Mouse (Mus musculus): Measurements from ENCODE around the gene Hkdc1. TPM values are rescaled to one million over a fixed set of nuclear protein-coding genes. Genes with fewer than 3 reads are reported as not detected.

The Hkdc1 gene
- total and polyA plus RNA-seq, 2 experiments from 2014 or later: 0.44 to 0.46 TPM

- TF ChIP-seq CTCF (IDR thresholded peaks at IDR 0.05): no peak
- DNase-seq (ENCODE audit: low spot score) (peak; percentile 95), ATAC-seq (ENCODE audit: low FRiP score) (peak; percentile 95)
- Histone ChIP-seq H3K36me3 (ENCODE audit: insufficient read depth, low read length) (peaks cover 25% of the 10 kb centered on the region), H3K4me2 (ENCODE audit: low read depth, low read length, poor library complexity, severe bottlenecking) (peak within 1 kb of the TSS; percentile 66), H3K9ac (replicated peaks; ENCODE audit: low read length, poor library complexity, severe bottlenecking) (peak within 1 kb of the TSS; percentile 98), H3K4me3 (ENCODE audit: low read depth, low read length) (peak within 1 kb of the TSS; percentile 94), H3K27ac (ENCODE audit: low read depth, low read length) (peak within 1 kb of the TSS; percentile 93), H3K9me3 (ENCODE audit: low read length) (no peaks in the 10 kb centered on the region), H3K27me3 (ENCODE audit: insufficient read depth, low read length) (no peaks in the 10 kb centered on the region), H3K4me1 (ENCODE audit: insufficient read depth, low read length) (peaks cover 8% of the 10 kb centered on the region; the same call in 1 of the 2 replicates)
- WGBS: under 1% methylated on average over 73 of the region's 73 CpGs
Measured at GRCm38 (mm10) chr10:62449364-62450279, 27.3 kb upstream of the Hkdc1 start, which contains the start of the genes 4930507D05Rik and Supv3l1. 4930507D05Rik (plus strand) TSS chr10:62449489. Supv3l1 (minus strand) TSS chr10:62449738.

GRCm38 (mm10) chr10:62430427-62430826 is 8.1 kb upstream of the Hkdc1 start:
- TF ChIP-seq CTCF (IDR thresholded peaks at IDR 0.05): no peak
- no peak for DNase-seq (ENCODE audit: low spot score)
- no peak overlapping the region for H3K27ac ChIP-seq (ENCODE audit: low read depth, low read length)
- H3K9me3 ChIP-seq (ENCODE audit: low read length): no peaks in the 10 kb centered on the region
- peaks cover 52% of the 10 kb centered on the region for H3K36me3 ChIP-seq (ENCODE audit: insufficient read depth, low read length)
- no peak overlapping the region for H3K9ac ChIP-seq (replicated peaks; ENCODE audit: low read length, poor library complexity, severe bottlenecking)
- no peak overlapping the region for H3K4me3 ChIP-seq (ENCODE audit: low read depth, low read length)
- ATAC-seq (ENCODE audit: low FRiP score): no peak
- H3K4me2 ChIP-seq (ENCODE audit: low read depth, low read length, poor library complexity, severe bottlenecking): no peak overlapping the region
- WGBS: 95% methylated on average over 5 of the region's 5 CpGs
- H3K4me1 ChIP-seq (ENCODE audit: insufficient read depth, low read length): no peaks in the 10 kb centered on the region
- H3K27me3 ChIP-seq (ENCODE audit: insufficient read depth, low read length): no peaks in the 10 kb centered on the region

- no peaks in the 10 kb centered on the region for H3K4me1 ChIP-seq (ENCODE audit: insufficient read depth, low read length)
- H3K27me3 ChIP-seq (ENCODE audit: insufficient read depth, low read length): no peaks in the 10 kb centered on the region
- TF ChIP-seq CTCF (IDR thresholded peaks at IDR 0.05): no peak
- 45% methylated on average over 9 of the region's 9 CpGs for WGBS
- no peak overlapping the region for H3K4me2 ChIP-seq (ENCODE audit: low read depth, low read length, poor library complexity, severe bottlenecking)
- H3K9ac ChIP-seq (replicated peaks; ENCODE audit: low read length, poor library complexity, severe bottlenecking): no peak overlapping the region
- H3K4me3 ChIP-seq (ENCODE audit: low read depth, low read length): no peak overlapping the region
- no peak for ATAC-seq (ENCODE audit: low FRiP score)
- H3K27ac ChIP-seq (ENCODE audit: low read depth, low read length): no peak overlapping the region
- DNase-seq (ENCODE audit: low spot score): no peak
- H3K36me3 ChIP-seq (ENCODE audit: insufficient read depth, low read length): peaks cover 15% of the 10 kb centered on the region
- H3K9me3 ChIP-seq (ENCODE audit: low read length): no peaks in the 10 kb centered on the region
Measured at GRCm38 (mm10) chr10:62425081-62425871, 3.0 kb upstream of the Hkdc1 start.

- Histone ChIP-seq H3K4me1 (ENCODE audit: insufficient read depth, low read length) (no peaks in the 10 kb centered on the region), H3K36me3 (ENCODE audit: insufficient read depth, low read length) (no peaks in the 10 kb centered on the region), H3K4me3 (ENCODE audit: low read depth, low read length) (no peak overlapping the region), H3K27me3 (ENCODE audit: insufficient read depth, low read length) (no peaks in the 10 kb centered on the region), H3K4me2 (ENCODE audit: low read depth, low read length, poor library complexity, severe bottlenecking) (no peak overlapping the region), H3K9me3 (ENCODE audit: low read length) (no peaks in the 10 kb centered on the region), H3K27ac (ENCODE audit: low read depth, low read length) (no peak overlapping the region), H3K9ac (replicated peaks; ENCODE audit: low read length, poor library complexity, severe bottlenecking) (no peak overlapping the region)
- ATAC-seq (ENCODE audit: low FRiP score) (no peak), DNase-seq (ENCODE audit: low spot score) (peak; percentile 34)
- TF ChIP-seq CTCF (IDR thresholded peaks at IDR 0.05): no peak
- 89% methylated on average over 3 of the region's 3 CpGs for WGBS
Measured at GRCm38 (mm10) chr10:62421127-62421526, 1.2 kb downstream of the Hkdc1 start.

GRCm38 (mm10) chr10:62420399-62420798 is 1.9 kb downstream of the Hkdc1 start:
- ATAC-seq (ENCODE audit: low FRiP score) (no peak), DNase-seq (ENCODE audit: low spot score) (no peak)
- Histone ChIP-seq H3K27ac (ENCODE audit: low read depth, low read length) (no peak overlapping the region), H3K27me3 (ENCODE audit: insufficient read depth, low read length) (no peaks in the 10 kb centered on the region), H3K36me3 (ENCODE audit: insufficient read depth, low read length) (no peaks in the 10 kb centered on the region), H3K9me3 (ENCODE audit: low read length) (no peaks in the 10 kb centered on the region), H3K4me2 (ENCODE audit: low read depth, low read length, poor library complexity, severe bottlenecking) (no peak overlapping the region), H3K4me3 (ENCODE audit: low read depth, low read length) (no peak overlapping the region), H3K4me1 (ENCODE audit: insufficient read depth, low read length) (no peaks in the 10 kb centered on the region), H3K9ac (replicated peaks; ENCODE audit: low read length, poor library complexity, severe bottlenecking) (no peak overlapping the region)
- WGBS: 77% methylated on average over 6 of the region's 6 CpGs
- no peak for TF ChIP-seq CTCF (IDR thresholded peaks at IDR 0.05)

All from midbrain, postnatal 0 days (tissue).